Mouse (Mus musculus) urinary bladder, postnatal 10 days (tissue): ENCODE results near the gene Polr2j.
A peak's percentile ranks its signal among the peaks of the same experiment; 100 is the strongest.

Source experiments
- DNase-seq: peaks from one replicate; pipeline ENCODE4 v3.0.0; 2022; ENCODE audit warnings: low spot score

Polr2j gene

GRCm38 (mm10) chr5:136115891-136116783 lies at the start of gene Polr2j:
Gene Polr2j (plus strand): TSS chr5:136116631.
- DNase-seq: peak; percentile 89

GRCm38 (mm10) chr5:136069411-136069810 lies 47.0 kb upstream of the Polr2j start:
- DNase-seq: no peak

GRCm38 (mm10) chr5:136073051-136073450 lies 43.4 kb upstream of the Polr2j start:
- DNase-seq: no peak

GRCm38 (mm10) chr5:136073526-136073925 lies 42.9 kb upstream of the Polr2j start:
- no peak for DNase-seq

GRCm38 (mm10) chr5:136075076-136075475 lies 41.4 kb upstream of the Polr2j start:
- DNase-seq: no peak

GRCm38 (mm10) chr5:136076284-136076683 lies 40.1 kb upstream of the Polr2j start:
- DNase-seq: no peak

DNA sequence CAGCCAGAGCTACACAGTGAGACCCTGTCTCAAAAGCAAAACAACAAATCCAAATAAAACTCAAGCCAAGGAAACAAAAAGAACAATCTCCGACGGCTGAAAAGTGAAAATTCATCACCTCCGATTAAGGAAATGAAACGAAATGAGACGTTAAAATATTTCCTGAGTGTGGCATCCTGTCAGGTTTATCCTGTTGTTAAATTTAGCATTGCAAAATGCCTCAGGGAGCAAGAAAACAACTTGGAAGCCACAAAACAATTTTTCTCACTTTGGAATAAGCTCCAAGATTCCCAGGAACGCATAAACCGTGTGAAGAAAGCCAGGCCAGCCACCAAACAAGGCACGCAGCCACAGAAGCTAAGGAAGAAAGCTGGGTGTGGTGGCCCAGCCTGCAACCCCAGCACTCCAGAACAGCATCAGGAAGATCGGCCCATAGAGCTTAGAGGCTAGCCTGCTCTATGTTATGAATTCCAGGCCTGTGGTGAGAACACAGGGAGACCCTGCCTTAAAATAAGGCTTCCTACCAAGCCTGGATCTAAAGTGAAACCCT lies 39.4 kb upstream of the Polr2j start:
- DNase-seq: no peak

GRCm38 (mm10) chr5:136078136-136078535 lies 38.3 kb upstream of the Polr2j start:
- DNase-seq: no peak

DNA sequence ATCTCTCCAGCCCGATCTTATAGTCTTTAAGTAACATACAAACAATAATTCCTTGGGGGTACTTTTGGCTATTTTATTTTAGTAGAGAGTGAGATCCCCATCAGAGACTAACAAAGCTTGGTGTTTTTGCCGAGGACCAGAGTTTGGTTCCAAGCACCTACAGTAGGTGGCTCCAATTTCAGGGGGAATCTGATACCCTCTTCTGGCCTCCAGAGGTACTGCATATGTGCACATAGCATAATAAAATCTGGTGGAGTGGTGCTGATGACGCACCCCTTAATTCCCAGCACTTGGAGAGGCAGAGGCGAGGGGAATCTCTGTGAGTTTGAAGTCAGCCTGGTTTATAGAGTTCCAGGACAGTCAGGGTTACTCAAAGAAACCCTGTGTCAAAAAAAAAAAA lies 34.1 kb upstream of the Polr2j start:
- DNase-seq: no peak

DNA sequence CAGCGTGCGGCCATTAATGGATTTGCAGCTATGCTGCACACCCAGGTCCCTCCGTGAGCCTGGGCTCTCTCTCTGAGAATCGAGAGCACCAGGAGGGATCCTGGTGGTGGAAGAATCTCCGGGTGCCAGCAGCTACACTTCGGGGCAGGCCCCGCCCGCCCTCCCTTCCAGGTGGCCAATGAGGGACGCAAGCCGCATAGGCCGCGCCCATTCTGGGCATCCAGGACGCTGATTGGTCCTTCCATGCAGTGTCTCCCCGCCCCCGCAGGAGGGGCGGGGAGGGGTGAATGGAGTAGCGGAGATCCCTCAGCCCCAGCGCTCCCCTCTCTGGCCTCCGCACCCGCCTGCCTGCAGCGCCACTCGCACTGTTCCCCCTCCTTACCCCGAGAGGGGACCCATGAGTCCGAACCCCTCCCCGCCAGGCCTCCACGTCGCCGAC lies 32.7 kb upstream of the Polr2j start, which contains the start of gene Rasa4:
TSS of gene Rasa4 (plus strand) at position 248 of the 439 bp plus-strand sequence.
- DNase-seq: peak; percentile 57

DNA sequence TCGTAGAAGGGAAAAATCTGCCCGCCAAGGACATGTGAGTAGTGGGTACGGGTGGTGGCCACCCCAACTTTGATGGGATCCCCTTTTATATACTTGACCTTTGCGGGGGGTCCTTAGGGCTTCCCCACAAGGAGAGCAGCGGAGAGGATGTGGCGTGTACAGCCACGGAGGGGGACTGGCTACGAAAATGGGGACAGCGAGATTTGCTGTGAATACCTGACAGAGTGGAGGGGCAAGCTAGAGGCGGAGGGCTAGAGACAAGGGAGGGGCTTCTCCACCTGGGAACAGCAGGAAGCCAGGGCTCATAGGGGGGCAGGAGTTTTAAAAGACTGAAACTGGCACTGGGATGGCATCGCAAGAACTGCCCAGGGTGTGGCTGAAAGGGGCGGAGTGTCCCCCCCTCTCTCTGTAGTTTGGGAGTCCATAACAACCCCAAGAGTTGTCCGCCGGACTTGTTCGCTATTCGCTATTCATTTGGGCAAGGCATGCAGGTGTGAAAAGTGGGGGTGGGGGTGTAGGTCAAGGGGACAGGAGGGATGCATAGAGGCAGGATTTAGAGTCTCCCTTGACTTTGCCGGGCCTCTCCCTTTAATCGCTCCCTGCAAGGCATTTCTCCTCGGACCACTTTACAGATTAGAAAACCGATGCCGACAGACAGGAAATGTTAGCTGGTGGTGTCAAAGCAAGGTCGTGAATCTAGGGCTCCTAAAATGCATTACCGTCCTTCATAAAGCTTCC lies 32.1 kb upstream of the Polr2j start:
- no peak for DNase-seq

GRCm38 (mm10) chr5:136084891-136085651 lies 31.4 kb upstream of the Polr2j start:
- DNase-seq: no peak

GRCm38 (mm10) chr5:136086290-136086689 lies 30.1 kb upstream of the Polr2j start:
- DNase-seq: no peak

- DNase-seq: no peak
Measured at GRCm38 (mm10) chr5:136088821-136089575, 27.4 kb upstream of the Polr2j start.

DNA sequence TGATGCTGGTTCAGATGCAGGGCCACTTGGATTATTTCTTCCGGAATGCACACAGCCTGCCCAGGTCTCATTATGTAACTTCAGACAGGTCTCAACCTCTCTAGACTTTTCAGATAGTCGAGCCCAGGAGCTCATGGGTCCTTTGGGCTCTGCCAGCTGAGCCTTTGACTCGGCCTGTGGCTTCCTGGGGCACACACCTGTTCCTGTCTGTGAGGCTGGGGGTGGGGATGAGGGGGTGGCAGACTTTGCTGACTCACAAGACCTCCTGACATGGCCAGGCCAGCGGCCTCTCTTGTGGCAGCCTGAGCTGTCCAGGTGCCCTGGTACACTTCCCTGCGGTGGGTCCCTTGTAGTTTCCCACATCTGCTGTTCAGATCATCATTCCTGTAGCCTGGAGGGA lies 24.5 kb upstream of the Polr2j start:
- DNase-seq: no peak

GRCm38 (mm10) chr5:136094249-136095010 lies 22.0 kb upstream of the Polr2j start:
- DNase-seq: no peak

DNA sequence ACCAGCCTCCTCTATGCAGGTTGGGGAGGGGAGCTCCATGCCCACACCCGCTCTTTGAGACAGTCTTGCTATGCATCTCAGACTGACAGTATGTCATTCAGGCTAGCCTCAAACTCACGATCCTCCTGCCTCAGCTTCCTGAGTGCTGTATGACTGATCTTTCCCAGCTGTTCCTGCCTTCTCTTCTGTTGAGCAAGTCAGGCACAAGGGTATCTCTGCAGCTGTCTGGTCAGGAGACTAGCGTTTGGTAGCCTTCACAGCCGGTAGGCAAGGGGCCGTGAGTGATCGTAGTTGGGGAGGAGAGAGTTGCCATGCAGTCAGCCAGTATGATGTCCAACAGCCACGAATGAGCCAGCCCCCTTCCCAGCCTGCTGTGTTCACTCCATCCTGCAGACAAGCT lies 21.3 kb upstream of the Polr2j start:
- no peak for DNase-seq

- no peak for DNase-seq
Measured at GRCm38 (mm10) chr5:136098536-136098935, 17.9 kb upstream of the Polr2j start.

DNA sequence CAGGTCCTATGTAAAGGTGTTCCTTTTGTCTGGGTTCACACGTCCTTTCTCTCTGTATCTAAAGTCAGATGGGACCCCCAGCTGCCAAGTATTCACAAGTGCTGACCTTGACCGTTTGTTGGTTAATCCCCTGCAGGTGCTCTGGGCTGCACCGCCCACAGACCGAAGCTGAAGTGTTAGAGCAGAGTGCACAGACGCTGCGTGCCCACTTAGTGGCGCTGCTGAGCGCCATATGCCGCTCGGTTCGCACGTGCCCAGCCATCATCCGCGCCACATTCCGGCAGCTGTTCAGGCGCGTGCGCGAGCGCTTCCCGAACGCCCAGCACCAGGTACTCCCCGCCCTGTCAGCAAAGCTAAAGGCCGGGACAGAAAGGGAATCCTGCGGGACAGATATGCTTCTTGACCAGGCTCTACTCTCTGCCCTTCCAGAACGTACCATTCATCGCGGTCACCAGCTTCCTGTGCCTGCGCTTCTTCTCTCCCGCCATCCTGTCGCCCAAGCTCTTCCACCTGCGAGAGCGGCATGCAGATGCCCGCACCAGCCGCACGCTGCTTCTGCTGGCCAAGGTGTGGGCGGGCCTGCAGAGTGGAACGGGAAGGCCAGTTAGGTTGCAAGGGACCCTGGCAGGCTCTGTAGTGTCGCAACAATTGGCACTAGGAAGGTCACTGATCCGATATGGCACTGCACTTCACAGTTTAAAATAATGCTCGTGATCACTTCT lies 14.2 kb upstream of the Polr2j start:
- no peak for DNase-seq

DNA sequence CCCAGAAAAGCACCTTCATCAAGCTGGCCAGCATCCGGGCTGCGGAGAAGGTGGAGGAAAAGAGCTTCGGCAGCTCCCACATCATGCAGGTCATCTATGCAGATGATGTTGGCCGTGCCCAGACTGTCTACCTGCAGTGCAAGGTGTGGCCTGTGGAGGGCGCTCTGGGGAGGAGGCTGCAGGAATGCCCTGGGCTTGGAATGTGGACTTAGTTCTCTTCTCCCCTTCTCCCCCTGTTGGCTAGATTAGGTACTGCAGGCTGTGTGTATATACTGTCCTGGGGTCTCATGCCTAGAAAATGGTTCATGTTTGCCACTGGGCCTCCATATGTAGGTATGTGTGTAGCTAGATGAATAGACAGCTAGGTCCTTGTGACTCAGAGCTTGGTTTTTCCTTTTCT lies 11.9 kb upstream of the Polr2j start:
- DNase-seq: no peak
